Mouse (Mus musculus): ENCODE measurements around the gene Riiad1. TPM values are rescaled to one million over a fixed set of nuclear protein-coding genes. Genes with fewer than 3 reads are reported as not detected.
A peak's percentile ranks its signal among the peaks of the same experiment; 100 is the strongest.

Riiad1 gene
- polyA plus RNA-seq, 1 experiment from 2014 or later: 2.5 TPM

GRCm38 (mm10) chr3:94463926-94464578 lies 16.1 kb downstream of the Riiad1 start:
- no peak for TF ChIP-seq CTCF (IDR thresholded peaks at IDR 0.05; ENCODE audit: low read depth)
- Histone ChIP-seq H3K27ac (ENCODE audit: low read depth) (no peak overlapping the region), H3K9ac (no peak overlapping the region), H3K4me2 (no peak overlapping the region), H3K4me1 (ENCODE audit: insufficient read depth) (no peaks in the 10 kb centered on the region), H3K9me3 (ENCODE audit: low read depth, low read length) (no peaks in the 10 kb centered on the region), H3K4me3 (ENCODE audit: low read depth, low read length) (no peak overlapping the region), H3K27me3 (ENCODE audit: insufficient read depth, low read length) (no peaks in the 10 kb centered on the region), H3K36me3 (ENCODE audit: insufficient read depth) (no peaks in the 10 kb centered on the region)
- ATAC-seq (ENCODE audit: insufficient read depth) (peak; percentile 38; the same call in 1 of the 2 replicates), DNase-seq (no peak)
- WGBS: 40% methylated on average over 11 of the region's 11 CpGs

- Histone ChIP-seq H3K9ac (no peak overlapping the region), H3K27me3 (ENCODE audit: insufficient read depth, low read length) (no peaks in the 10 kb centered on the region), H3K27ac (ENCODE audit: low read depth) (no peak overlapping the region), H3K4me2 (no peak overlapping the region), H3K36me3 (ENCODE audit: insufficient read depth) (no peaks in the 10 kb centered on the region), H3K4me3 (ENCODE audit: low read depth, low read length) (no peak overlapping the region), H3K9me3 (ENCODE audit: low read depth, low read length) (no peaks in the 10 kb centered on the region), H3K4me1 (ENCODE audit: insufficient read depth) (no peaks in the 10 kb centered on the region)
- no peak for DNase-seq
- TF ChIP-seq CTCF (IDR thresholded peaks at IDR 0.05; ENCODE audit: low read depth): no peak
- WGBS: 92% methylated on average over 2 of the region's 2 CpGs
- no peak for ATAC-seq (ENCODE audit: insufficient read depth)
These were observed 20.3 kb downstream of the Riiad1 start for GRCm38 (mm10) chr3:94459834-94460233.

- Histone ChIP-seq H3K27me3 (ENCODE audit: insufficient read depth, low read length) (no peaks in the 10 kb centered on the region), H3K4me3 (ENCODE audit: low read depth, low read length) (no peak overlapping the region), H3K36me3 (ENCODE audit: insufficient read depth) (no peaks in the 10 kb centered on the region), H3K27ac (ENCODE audit: low read depth) (no peak overlapping the region), H3K9me3 (ENCODE audit: low read depth, low read length) (no peaks in the 10 kb centered on the region), H3K4me1 (ENCODE audit: insufficient read depth) (no peaks in the 10 kb centered on the region), H3K4me2 (peak overlapping the region; percentile 56), H3K9ac (no peak overlapping the region)
- ATAC-seq (ENCODE audit: insufficient read depth): no peak
- TF ChIP-seq CTCF (IDR thresholded peaks at IDR 0.05; ENCODE audit: low read depth): no peak
- 66% methylated on average over 3 of the region's 3 CpGs for WGBS
- DNase-seq: no peak
These were observed 23.1 kb downstream of the Riiad1 start for GRCm38 (mm10) chr3:94457055-94457454.

- Histone ChIP-seq H3K4me3 (ENCODE audit: low read depth, low read length) (peak overlapping the region; percentile 26), H3K36me3 (ENCODE audit: insufficient read depth) (no peaks in the 10 kb centered on the region), H3K4me1 (ENCODE audit: insufficient read depth) (no peaks in the 10 kb centered on the region), H3K27me3 (ENCODE audit: insufficient read depth, low read length) (no peaks in the 10 kb centered on the region), H3K9ac (0 out of 2 replicates have a peak overlapping the region, but pooled peaks have one; percentile 2), H3K4me2 (peak overlapping the region; percentile 56), H3K27ac (ENCODE audit: low read depth) (no peak overlapping the region), H3K9me3 (ENCODE audit: low read depth, low read length) (no peaks in the 10 kb centered on the region)
- peak; percentile 89 for TF ChIP-seq CTCF (IDR thresholded peaks at IDR 0.05; ENCODE audit: low read depth)
- peak; percentile 93 for ATAC-seq (ENCODE audit: insufficient read depth)
- peak; percentile 98 for DNase-seq
- 3% methylated on average over 12 of the region's 12 CpGs for WGBS
These were observed 23.6 kb downstream of the Riiad1 start for GRCm38 (mm10) chr3:94456529-94457000.

GRCm38 (mm10) chr3:94449377-94449776 lies 30.8 kb downstream of the Riiad1 start:
- no peaks in the 10 kb centered on the region for H3K9me3 ChIP-seq (ENCODE audit: low read depth, low read length)
- ATAC-seq (ENCODE audit: insufficient read depth) (no peak), DNase-seq (no peak)
- H3K4me1 ChIP-seq (ENCODE audit: insufficient read depth): no peaks in the 10 kb centered on the region
- H3K27me3 ChIP-seq (ENCODE audit: insufficient read depth, low read length): no peaks in the 10 kb centered on the region
- H3K4me2 ChIP-seq: no peak overlapping the region
- no peak overlapping the region for H3K9ac ChIP-seq
- H3K4me3 ChIP-seq (ENCODE audit: low read depth, low read length): no peak overlapping the region
- no peak overlapping the region for H3K27ac ChIP-seq (ENCODE audit: low read depth)
- 98% methylated on average over 2 of the region's 2 CpGs for WGBS
- no peak for TF ChIP-seq CTCF (IDR thresholded peaks at IDR 0.05; ENCODE audit: low read depth)
- H3K36me3 ChIP-seq (ENCODE audit: insufficient read depth): peaks cover 46% of the 10 kb centered on the region

- Histone ChIP-seq H3K27me3 (ENCODE audit: insufficient read depth, low read length) (no peaks in the 10 kb centered on the region), H3K9me3 (ENCODE audit: low read depth, low read length) (no peaks in the 10 kb centered on the region), H3K27ac (ENCODE audit: low read depth) (peak within 1 kb of the TSS; percentile 36; the same call in 1 of the 2 replicates), H3K36me3 (ENCODE audit: insufficient read depth) (peaks cover 39% of the 10 kb centered on the region), H3K9ac (peak within 1 kb of the TSS; percentile 94), H3K4me2 (peak within 1 kb of the TSS; percentile 66), H3K4me3 (ENCODE audit: low read depth, low read length) (peak within 1 kb of the TSS; percentile 94), H3K4me1 (ENCODE audit: insufficient read depth) (no peaks in the 10 kb centered on the region)
- WGBS: under 1% methylated on average over 24 of the region's 24 CpGs
- no peak for TF ChIP-seq CTCF (IDR thresholded peaks at IDR 0.05; ENCODE audit: low read depth)
- ATAC-seq (ENCODE audit: insufficient read depth) (no peak; the same call in 1 of the 2 replicates), DNase-seq (no peak)
These were observed 36.6 kb downstream of the Riiad1 start, which contains the start of gene Oaz3 for GRCm38 (mm10) chr3:94443597-94443964. Oaz3 (minus strand) TSS chr3:94443915.

- no peak for TF ChIP-seq CTCF (IDR thresholded peaks at IDR 0.05; ENCODE audit: low read depth)
- peak within 1 kb of the TSS; percentile 94 for H3K9ac ChIP-seq
- under 1% methylated on average over 36 of the region's 39 CpGs for WGBS
- DNase-seq: peak; percentile 98
- H3K36me3 ChIP-seq (ENCODE audit: insufficient read depth): peaks cover 34% of the 10 kb centered on the region
- no peaks in the 10 kb centered on the region for H3K4me1 ChIP-seq (ENCODE audit: insufficient read depth)
- H3K27me3 ChIP-seq (ENCODE audit: insufficient read depth, low read length): no peaks in the 10 kb centered on the region
- H3K9me3 ChIP-seq (ENCODE audit: low read depth, low read length): no peaks in the 10 kb centered on the region
- H3K4me2 ChIP-seq: peak within 1 kb of the TSS; percentile 66
- peak within 1 kb of the TSS; percentile 36; the same call in 1 of the 2 replicates for H3K27ac ChIP-seq (ENCODE audit: low read depth)
- H3K4me3 ChIP-seq (ENCODE audit: low read depth, low read length): peak within 1 kb of the TSS; percentile 94
- peak; percentile 99 for ATAC-seq (ENCODE audit: insufficient read depth)
These were observed 37.1 kb downstream of the Riiad1 start, which contains the start of gene Mrpl9 for GRCm38 (mm10) chr3:94442951-94443596. Mrpl9 (plus strand) TSS chr3:94443318.
